24 mouse cellular contexts compared by ENCODE assay signal in the genomic region with DNA sequence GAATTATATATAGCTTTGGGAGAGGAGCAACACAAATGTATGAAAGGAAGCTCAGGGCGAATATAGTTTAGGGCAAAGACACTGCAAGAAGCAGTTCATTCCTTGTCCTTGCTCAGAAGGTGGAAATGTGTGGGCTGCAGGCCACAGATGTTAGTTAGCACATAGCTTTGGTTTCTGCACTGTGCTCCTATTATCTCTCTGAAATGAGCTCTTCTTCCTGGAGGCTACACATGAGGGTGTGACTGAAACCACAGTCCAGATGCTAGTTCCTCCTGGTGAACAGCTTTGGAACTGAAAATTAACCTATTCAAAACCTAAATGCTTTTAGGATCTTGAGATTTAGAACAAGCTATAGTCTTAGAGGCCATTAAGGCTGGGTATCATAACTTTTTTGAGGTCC.
"Had no signal": no experiment of that assay in that cellular context is flagged by ENCODE, and none has a peak within 500 bp of the region (broad histone marks: within the 10 kb centered on the region; RNA-seq: fewer than 3 reads in every experiment).

No protein-coding gene starts in this region.

- H3K27me3 ChIP-seq: heart, embryonic 13.5 days; heart, embryonic 15.5 days; hindbrain, embryonic 13.5 days; hindbrain, embryonic 15.5 days; limb, embryonic 12.5 days; liver, embryonic 13.5 days had no signal

- ATAC-seq: hindbrain, postnatal 0 days; intestine, embryonic 16.5 days had no signal

- H3K27ac ChIP-seq: gastrocnemius, adult 2 months; heart, adult 2 months; heart, embryonic 13.5 days; heart, embryonic 15.5 days; hindbrain, embryonic 13.5 days; hindbrain, embryonic 15.5 days; hindbrain, postnatal 0 days; layer of hippocampus, adult 2 months; left cerebral cortex, adult 2 months; limb, embryonic 10.5 days; limb, embryonic 12.5 days; liver, embryonic 13.5 days had no signal

- H3K9me3 ChIP-seq: heart, embryonic 13.5 days; heart, embryonic 15.5 days; hindbrain, embryonic 13.5 days; hindbrain, embryonic 15.5 days; limb, embryonic 10.5 days; limb, embryonic 12.5 days; liver, embryonic 13.5 days had no signal

- H3K4me2 ChIP-seq: heart, embryonic 11.5 days; heart, embryonic 13.5 days; heart, embryonic 15.5 days; hindbrain, embryonic 13.5 days; hindbrain, embryonic 15.5 days; limb, embryonic 12.5 days; liver, embryonic 13.5 days had no signal

- H3K4me3 ChIP-seq: gastrocnemius, adult 2 months; heart, adult 2 months; heart, embryonic 13.5 days; heart, embryonic 15.5 days; hindbrain, embryonic 13.5 days; hindbrain, embryonic 15.5 days; layer of hippocampus, adult 2 months; left cerebral cortex, adult 2 months; limb, embryonic 10.5 days; limb, embryonic 12.5 days; liver, embryonic 13.5 days had no signal

- DNase-seq: gastrocnemius, adult 2 months; gastrocnemius, postnatal 10 days; gastrocnemius, postnatal 25 days; heart, adult 11 months; heart, adult 2 months; heart, postnatal 14 days; heart, postnatal 36 days; kidney, adult 11 months; kidney, adult 2 months; kidney, postnatal 10 days; kidney, postnatal 25 days; kidney, postnatal 4 days; liver, embryonic 13.5 days had no signal

- H3K36me3 ChIP-seq: heart, embryonic 13.5 days; heart, embryonic 15.5 days; hindbrain, embryonic 13.5 days; hindbrain, embryonic 15.5 days; limb, embryonic 10.5 days; limb, embryonic 12.5 days; liver, embryonic 13.5 days had no signal

- H3K4me1 ChIP-seq: heart, embryonic 13.5 days; heart, embryonic 15.5 days; limb, embryonic 12.5 days had no signal

- H3K9ac ChIP-seq: heart, embryonic 13.5 days; heart, embryonic 15.5 days; hindbrain, embryonic 13.5 days; hindbrain, embryonic 15.5 days; limb, embryonic 12.5 days; liver, embryonic 13.5 days had no signal
